Mouse (Mus musculus) adrenal gland, adult (tissue): ENCODE data around the gene Ccdc134.
"Not testable (repeated sequence)": the region's sequence is repeated elsewhere in the genome, so short reads cannot be mapped to it uniquely, and the experiment has no call there.

ENCODE experiments used
- DNase-seq, 2 experiments: peaks; one replicate each; pipeline ENCODE4 v3.0.0; 2022 to 2023; ENCODE audit warnings: low spot score in 1 of 2; ENCODE audit not compliant: inconsistent age in 2 of 2

The Ccdc134 gene

GRCm38 (mm10) chr15:82127426-82128374 lies at the start of gene Ccdc134:
Ccdc134 (plus strand) TSS chr15:82127922.
- peak; percentile 98 for DNase-seq

- no peak for DNase-seq
Measured at GRCm38 (mm10) chr15:82079883-82080282, 47.8 kb upstream of the Ccdc134 start.

- DNase-seq = peak; percentile 17 to 68
Measured at GRCm38 (mm10) chr15:82081161-82081560, 46.6 kb upstream of the Ccdc134 start.

GRCm38 (mm10) chr15:82085606-82086005 lies 42.1 kb upstream of the Ccdc134 start:
- no peak for DNase-seq

- DNase-seq = peak; percentile 46 to 56
Measured at GRCm38 (mm10) chr15:82086131-82086530, 41.6 kb upstream of the Ccdc134 start.

GRCm38 (mm10) chr15:82087266-82087665 lies 40.5 kb upstream of the Ccdc134 start:
- DNase-seq = no peak

- peak; percentile 17 to 52 for DNase-seq
Measured at GRCm38 (mm10) chr15:82091061-82091460, 36.7 kb upstream of the Ccdc134 start.

GRCm38 (mm10) chr15:82106953-82107555 lies 20.7 kb upstream of the Ccdc134 start:
- peak; percentile 58 to 82 for DNase-seq

- peak in 1 of 2 experiments; percentile 38 for DNase-seq
Measured at GRCm38 (mm10) chr15:82120544-82120943, 7.2 kb upstream of the Ccdc134 start.

GRCm38 (mm10) chr15:82126690-82127089 lies 1.0 kb upstream of the Ccdc134 start:
- not testable (repeated sequence) for DNase-seq

GRCm38 (mm10) chr15:82128398-82128797 lies 676 bp downstream of the Ccdc134 start:
- DNase-seq = no peak

GRCm38 (mm10) chr15:82130599-82130998 lies 2.9 kb downstream of the Ccdc134 start:
- DNase-seq = no peak

GRCm38 (mm10) chr15:82135372-82135771 lies 7.7 kb downstream of the Ccdc134 start:
- no peak for DNase-seq

GRCm38 (mm10) chr15:82138565-82138964 lies 10.8 kb downstream of the Ccdc134 start:
- DNase-seq = peak; percentile 56 to 90

- DNase-seq = peak in 1 of 2 experiments; percentile 73
Measured at GRCm38 (mm10) chr15:82139196-82139595, 11.5 kb downstream of the Ccdc134 start.

GRCm38 (mm10) chr15:82140355-82140754 lies 12.6 kb downstream of the Ccdc134 start:
- no peak for DNase-seq

- peak in 1 of 2 experiments; percentile 61 for DNase-seq
Measured at GRCm38 (mm10) chr15:82144157-82144556, 16.4 kb downstream of the Ccdc134 start.

GRCm38 (mm10) chr15:82145408-82145807 lies 17.7 kb downstream of the Ccdc134 start:
- peak; percentile 36 to 54 for DNase-seq

GRCm38 (mm10) chr15:82145851-82146769 lies 18.4 kb downstream of the Ccdc134 start:
- DNase-seq = peak in 1 of 2 experiments; percentile 62

- DNase-seq = peak; percentile 100
Measured at GRCm38 (mm10) chr15:82146770-82147610, 19.3 kb downstream of the Ccdc134 start, which contains the start of gene Srebf2. Srebf2 (plus strand) TSS chr15:82147181.
